Mouse (Mus musculus) cerebellum, adult (tissue): ENCODE results near the gene Sohlh1.

ENCODE experiments used
- ATAC-seq: cut with Nextera tagmentation; 2 replicates; pipeline ENCODE4 v1.9.2; 2017; ENCODE audit warnings: mild to moderate bottlenecking, moderate library complexity, mixed read lengths; ENCODE audit not compliant: insufficient number of reproducible peaks, low FRiP score, low TSS enrichment

The Sohlh1 gene

DNA sequence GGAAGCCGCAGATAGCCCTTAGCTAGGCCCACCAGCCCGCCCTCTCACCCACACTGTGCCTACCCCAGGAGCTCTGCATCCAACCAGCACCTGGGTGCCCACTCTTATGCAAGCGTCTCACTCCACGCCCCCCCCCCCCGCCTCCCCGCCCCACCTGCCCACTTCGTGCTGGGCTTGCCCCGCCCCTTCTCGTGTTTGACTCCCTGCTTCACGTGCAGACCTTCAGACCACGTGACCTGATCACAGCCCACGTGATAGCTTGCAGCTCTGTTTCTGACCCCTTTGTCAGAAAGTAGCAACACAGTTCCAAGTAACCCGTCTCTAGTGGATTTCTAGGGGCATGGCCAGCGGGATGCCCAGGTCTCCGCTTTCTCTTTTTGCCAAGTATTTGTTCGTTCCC, at the start of gene Sohlh1:
Gene Sohlh1 (minus strand): TSS at position 23 of the 400 bp plus-strand sequence.
- ATAC-seq = no peak

DNA sequence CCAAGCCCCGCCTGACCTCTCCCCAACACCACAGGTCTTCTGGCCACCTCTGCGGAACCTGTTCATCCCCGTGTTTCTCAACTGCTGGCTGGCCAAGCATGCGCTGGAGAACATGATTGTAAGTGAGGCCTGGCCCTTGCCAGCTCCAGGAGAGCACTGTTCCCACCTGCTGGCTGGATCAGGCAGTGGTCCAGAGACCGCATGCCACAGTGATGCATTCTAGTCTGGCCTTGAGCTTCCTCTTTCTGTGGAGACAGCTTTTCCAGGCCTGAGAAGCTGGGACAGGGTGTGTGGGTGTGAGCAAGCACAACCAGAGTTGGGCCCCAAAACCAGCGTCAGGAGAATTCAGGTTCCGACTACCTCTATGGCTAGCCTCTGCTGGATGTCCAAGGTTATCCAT, 45.4 kb upstream of the Sohlh1 start:
- peak; percentile 47; the same call in 1 of the 2 replicates for ATAC-seq

GRCm38 (mm10) chr2:25888144-25888543, 41.1 kb upstream of the Sohlh1 start:
- no peak for ATAC-seq

DNA sequence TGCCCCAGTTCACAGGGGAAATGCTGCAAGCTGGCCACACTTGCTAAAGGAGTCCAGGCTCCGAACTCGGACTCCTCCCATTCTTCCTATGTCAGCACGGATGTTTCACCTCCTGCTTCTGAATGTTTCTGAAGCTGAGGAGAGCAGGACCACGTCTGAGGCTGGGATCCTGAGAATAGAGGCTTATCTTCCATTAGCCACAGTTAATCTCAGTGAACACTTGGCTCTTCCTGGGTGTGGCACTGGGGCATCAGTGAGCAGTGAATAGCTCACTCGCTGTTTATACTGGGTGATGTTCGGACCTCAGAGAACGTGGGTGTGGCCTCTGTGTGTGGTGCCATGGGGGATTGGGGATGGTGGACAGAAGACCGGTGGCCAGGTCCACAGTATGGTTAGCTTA, 40.2 kb upstream of the Sohlh1 start:
- no peak for ATAC-seq

- ATAC-seq = no peak
These were observed 37.7 kb upstream of the Sohlh1 start for GRCm38 (mm10) chr2:25884756-25885155.

GRCm38 (mm10) chr2:25882276-25882675, 35.2 kb upstream of the Sohlh1 start:
- no peak for ATAC-seq

- 0 out of 2 replicates have a peak, but pooled peaks have one; percentile 3 for ATAC-seq
These were observed 32.0 kb upstream of the Sohlh1 start for GRCm38 (mm10) chr2:25879061-25879460.

DNA sequence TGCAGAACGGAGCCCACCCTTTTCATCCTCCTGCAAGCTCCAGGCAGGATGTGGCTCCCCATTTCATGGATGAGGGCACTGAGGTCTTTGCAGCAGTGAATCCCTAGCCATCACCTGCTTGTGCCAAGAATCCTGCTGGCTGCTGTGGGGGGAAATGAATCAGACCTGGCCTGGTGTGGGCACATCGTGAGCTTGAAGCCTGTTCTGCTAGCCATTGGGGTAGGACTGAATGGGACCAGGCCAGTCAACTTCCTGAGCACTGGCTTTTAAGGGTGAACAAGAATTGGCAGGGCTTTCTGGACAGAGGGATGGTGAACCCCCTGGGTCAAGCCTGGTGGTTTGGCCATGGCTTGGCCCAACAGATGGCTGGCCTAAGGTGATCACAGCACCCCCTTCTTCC, 31.5 kb upstream of the Sohlh1 start:
- ATAC-seq = peak; percentile 63; the same call in 1 of the 2 replicates

GRCm38 (mm10) chr2:25877736-25878268, 30.8 kb upstream of the Sohlh1 start:
- ATAC-seq = peak; percentile 84

DNA sequence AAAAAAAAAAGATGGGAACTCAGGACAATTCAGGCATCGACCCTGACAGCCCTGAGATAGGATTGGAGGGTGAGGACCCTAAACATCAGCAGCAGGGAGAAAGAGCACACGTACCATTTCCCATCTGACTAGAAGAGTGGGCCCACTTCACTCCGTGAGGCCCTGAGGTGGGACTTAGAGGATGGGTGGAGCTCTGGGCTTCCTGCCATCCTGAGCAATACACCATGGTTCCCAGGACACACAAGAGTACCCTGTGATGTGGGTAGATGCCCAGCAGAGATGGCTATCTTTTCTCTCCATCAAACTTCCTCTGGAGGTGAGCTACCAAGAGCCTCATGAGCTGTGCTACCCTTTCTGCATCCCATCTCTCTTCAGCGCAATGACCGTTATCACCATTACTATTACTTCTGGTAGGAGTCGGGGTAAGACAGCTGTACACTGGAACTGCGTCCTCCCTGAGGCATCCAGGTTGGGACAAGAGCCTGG, 30.2 kb upstream of the Sohlh1 start:
- ATAC-seq = no peak

DNA sequence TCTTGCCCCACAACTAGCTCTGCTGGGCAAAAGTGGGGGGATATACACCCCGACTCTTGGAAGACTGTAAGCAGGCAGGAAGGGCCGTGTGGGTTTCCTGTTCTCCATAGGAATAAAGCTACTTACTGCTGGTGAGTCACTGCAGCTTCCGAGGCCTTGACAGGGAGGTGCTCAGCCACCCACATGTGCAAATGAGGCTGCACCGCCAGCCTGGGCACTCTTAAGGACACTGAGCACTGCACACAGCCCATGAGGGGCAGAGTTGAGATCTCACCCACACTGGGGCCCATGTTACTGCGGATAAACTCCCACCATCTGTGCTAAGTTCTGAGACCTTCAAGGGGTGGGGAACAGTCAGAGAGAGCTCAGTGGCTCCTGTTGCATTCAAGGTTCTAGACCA, 19.6 kb upstream of the Sohlh1 start:
- no peak for ATAC-seq

DNA sequence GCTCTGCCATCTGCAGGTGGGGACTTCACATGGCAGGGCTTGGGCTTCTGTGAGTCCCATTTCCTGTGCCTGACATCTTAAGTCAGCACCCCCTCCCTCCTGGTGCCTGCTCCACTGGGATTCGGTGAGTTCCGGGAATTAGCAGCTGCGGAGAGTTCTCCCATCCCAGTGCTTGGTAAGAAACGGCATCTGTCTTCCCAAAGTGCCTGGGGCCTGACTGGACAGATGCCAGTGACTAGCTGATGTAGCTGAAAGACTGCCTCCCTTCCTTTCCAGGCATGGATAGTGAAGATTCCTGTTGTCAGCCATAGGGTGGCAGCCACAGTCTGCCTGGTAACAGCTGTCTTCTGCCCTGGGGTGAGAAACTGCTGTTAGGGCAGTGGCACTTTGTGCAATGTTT, 18.4 kb upstream of the Sohlh1 start:
- ATAC-seq = no peak

DNA sequence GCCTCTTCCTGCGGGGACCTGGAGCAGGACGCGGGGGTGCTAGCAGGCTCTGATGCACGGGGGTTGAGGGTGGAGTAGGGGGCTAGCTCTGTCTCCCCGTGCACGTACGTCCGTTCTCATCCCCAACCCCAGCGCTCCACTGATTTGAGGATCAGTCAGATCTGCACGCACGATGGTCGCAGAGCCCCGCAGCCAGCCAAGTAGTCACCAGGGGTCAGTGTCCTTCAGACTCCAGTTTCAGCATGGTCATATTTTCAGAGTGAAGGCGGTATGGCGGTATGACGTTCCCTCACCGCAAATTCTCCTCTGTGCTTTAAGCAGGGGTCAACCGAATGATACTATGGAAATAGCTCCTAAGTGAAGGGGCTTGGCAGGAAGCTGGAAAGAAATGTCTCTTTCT, 17.2 kb upstream of the Sohlh1 start:
- ATAC-seq = no peak

DNA sequence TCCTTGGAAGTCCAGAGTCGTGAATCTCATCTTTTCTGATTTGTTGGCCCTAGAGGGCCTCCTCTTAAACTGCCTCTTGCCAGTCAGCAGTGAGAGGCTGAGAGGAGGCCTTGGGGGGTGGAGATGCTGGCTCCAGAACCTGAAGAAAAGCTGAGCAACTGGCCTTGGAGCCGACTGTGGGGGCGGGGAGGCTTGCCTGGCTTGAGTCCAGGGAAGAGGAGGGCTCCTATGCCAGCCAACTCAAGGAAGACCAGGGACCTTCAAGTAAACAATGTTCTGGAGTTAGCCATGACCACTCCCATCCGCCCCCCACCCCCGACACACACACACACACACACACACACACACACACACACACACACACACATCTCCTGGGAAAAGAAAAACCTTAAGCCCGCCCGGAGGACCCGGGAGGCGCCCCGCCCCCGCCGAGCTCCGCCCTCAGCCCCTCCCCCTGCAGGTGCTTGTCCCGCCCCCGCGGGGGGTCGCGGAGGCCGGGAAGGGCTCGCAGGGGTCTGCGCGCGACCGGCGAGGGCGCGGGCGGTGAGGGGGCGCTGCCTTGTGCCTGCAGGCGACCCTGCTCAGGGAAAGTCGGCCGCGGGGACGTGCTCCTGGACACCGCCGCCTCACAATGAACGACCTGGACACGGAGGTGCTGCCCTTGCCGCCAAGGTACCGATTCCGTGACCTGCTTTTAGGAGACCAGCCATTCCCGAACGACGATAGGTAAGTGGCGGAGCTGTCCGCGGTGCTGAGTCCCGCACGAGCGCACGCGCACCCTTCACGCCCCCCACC, 16.5 kb upstream of the Sohlh1 start, which contains the start of gene Kcnt1:
Gene Kcnt1 (plus strand): TSS at position 398 of the 795 bp plus-strand sequence.
- no peak for ATAC-seq

DNA sequence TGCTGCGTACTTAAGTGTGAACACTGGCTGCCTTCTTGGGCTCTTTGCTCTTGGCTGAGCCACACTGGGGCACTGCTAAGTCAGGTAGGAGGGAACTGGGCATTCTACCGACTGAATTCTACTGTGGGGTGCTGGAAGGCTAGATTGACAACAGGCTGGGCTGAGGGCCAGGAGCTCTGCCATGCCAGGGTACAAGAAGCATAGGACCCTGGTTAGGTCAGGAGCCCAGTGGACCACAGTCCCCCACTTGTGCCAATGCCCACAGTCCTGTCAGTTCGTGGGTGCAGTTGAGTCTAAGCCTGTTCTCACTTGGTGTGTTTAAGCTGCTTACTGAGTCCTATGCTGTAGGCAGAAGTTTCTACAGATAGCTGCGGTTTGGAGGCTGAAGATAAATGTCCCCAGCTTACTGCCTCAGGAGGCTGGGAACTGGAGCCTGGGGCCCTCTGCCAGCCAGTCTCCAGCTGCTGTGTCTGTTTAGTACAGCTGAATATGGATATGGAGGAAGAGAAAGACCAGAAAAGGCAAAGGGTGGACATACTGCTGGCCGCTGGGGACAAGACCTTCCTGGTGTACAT, 15.7 kb upstream of the Sohlh1 start:
- ATAC-seq = no peak

GRCm38 (mm10) chr2:25862038-25862437, 15.0 kb upstream of the Sohlh1 start:
- ATAC-seq = no peak

DNA sequence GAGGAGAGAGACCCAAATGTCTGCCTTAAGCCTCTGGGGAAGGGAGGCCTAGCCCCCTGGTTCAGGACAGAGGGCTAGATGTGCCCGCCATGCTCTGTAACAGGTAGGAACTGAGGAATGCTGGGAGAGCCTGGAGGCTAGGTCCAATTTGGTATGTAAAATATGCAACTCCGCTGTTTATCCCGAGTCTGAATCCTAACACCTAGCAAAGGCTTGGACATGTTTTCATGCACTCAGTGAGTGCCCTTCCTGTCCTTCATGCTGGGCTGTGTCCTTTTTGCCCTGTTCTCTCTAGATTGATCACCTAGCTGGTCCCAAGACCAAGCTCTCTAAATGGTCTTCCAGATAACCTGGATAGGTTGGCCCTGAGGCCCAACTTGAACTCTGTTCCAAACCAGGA, 12.8 kb upstream of the Sohlh1 start:
- ATAC-seq = no peak

DNA sequence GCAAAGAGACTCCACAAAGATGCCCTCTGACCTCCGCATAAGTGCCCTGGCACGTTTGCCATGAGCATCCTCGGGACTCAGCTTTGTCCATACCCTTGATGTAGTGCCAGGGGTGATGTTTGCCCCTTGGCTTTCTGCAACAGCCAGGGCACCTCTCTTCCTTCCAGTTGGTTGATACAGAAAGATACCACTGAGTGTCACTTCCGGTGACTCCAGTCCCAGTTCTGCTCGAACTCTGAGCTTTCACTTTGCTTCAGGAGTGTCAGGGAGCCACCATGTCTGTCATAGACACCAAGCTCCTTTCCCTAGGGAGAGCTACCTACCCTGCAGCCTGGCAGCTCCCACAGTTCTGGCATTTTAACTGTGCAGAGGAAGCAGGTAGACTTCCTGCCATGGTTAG, 7.0 kb upstream of the Sohlh1 start:
- ATAC-seq = no peak

- no peak for ATAC-seq
These were observed 5.6 kb upstream of the Sohlh1 start for GRCm38 (mm10) chr2:25852626-25853025.

- no peak for ATAC-seq
These were observed 3.3 kb upstream of the Sohlh1 start for GRCm38 (mm10) chr2:25850330-25850729.

- ATAC-seq = no peak
These were observed 532 bp downstream of the Sohlh1 start for GRCm38 (mm10) chr2:25846516-25846915.
